Mouse (Mus musculus): Measurements from ENCODE around the gene Smad5.

The Smad5 gene

DNA sequence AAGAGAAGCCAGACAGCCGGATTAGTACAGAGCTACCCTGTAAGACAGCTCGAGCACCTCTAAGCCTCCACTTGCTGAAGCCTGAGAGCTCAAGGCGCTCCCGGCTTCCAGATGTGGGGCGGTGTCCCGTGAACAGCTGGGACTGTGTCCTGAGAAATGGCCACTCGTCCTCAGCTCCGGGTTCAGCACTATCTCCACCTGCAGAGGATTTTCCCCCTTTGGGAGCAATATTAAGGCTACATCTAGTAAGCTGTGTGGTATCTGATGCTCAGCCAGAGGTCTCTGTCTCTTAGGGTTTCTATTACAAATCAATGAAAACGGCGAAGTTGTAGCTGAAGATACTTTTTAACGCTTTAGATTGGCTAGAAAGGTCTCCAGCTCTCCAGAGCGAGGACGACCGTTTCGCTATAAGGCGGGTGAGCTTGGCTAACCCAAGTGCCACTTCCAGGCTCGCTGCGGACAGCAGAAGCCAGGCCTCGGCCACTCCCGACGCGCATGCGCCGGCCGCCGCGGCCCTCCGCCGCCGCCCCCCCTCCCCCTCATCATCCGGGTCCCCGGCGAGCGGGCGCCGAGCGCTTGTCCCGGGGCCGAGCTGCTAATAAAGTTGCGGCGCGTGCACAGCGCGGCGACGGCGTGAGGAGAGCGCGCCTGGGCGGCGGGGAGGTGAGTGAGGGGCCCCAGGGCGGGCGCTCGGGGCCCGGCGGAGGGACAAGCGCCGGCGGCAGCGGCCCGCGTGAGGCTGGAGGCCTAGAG is at the start of gene Smad5:
Gene Smad5 (plus strand): TSS at position 542 of the 753 bp plus-strand sequence.
- peak; percentile 84 to 92 for DNase-seq

DNA sequence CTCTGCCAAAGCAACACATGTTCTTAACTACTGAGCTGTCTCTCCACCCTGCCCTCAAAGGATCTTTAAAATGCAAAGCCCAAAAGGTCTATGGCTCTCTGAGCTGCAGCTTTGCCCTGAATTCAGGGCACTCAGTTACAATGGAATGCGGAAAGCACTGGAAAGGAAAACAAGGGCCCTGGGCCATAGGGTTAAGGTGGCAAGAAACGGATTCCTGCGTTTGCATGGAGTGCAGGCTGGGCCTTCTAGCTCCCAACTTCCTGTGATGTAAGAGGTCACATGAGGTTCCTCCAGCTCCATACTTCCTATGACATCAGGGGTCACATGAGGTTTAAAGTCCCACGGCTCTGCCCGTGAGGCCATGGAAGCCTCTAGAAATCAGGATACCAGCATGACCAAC is 48.6 kb upstream of the Smad5 start:
- peak in 1 of 2 experiments; percentile 20 for DNase-seq

GRCm38 (mm10) chr13:56657946-56658512 is 44.8 kb upstream of the Smad5 start:
- DNase-seq = peak; percentile 74 to 93

DNA sequence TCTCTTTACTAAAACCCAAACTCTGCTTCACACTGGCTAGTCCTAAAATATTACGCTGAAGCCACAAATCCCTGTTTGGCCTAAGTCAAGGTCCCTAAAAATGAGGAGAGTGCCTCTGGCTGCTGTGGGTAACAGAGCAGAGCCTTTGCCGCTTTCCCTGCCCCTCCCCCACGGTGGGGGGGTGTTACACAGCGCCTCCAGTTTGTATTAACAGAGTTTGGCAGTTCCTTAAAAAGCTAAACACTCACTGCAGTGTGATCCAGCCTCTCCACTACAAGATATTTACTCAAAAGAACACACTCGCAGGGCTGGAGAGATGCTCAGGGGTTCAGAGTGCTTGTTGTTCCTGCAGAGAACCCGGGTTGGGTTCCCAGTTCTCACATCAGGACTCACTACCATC is 43.9 kb upstream of the Smad5 start:
- DNase-seq = no peak

DNA sequence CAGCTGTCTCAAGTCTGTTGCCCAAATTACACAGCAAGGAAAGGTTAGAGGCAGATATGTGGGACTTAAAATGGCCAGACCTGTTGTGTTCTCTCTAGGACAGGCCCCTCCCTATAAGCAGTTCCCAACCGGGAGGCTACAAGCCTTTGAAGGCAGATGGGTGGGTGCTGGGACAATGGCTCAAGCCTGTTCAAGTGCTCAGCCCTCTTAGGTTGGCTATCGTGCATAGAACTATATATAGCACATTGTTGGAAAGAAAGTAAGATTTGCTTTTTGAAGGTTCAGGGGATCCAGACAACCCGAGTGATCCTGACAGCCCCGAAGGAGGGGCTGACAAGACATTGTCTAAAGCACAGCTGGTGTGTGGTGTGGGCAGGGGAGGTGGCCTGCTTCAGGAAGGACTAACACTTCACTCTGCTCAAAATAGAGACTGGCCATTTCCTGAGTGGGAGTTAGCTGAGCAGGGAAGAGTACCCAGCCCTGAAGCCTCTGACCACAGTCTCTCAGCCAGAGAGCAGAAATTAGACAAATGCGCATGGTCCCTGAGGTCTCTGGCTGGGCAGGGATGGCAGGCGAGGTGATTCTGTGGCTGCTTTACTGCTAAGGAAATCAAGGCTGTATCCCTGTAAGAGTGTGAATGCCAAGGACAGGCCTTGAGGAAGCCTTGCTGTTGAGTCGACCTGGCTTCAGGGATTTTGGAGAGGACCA is 40.7 kb upstream of the Smad5 start:
- DNase-seq = peak in 1 of 2 experiments; percentile 35

- DNase-seq = peak in 1 of 2 experiments; percentile 10
Observed at GRCm38 (mm10) chr13:56664256-56665170, 38.3 kb upstream of the Smad5 start.

GRCm38 (mm10) chr13:56671206-56671605 is 31.6 kb upstream of the Smad5 start:
- no peak for DNase-seq

- DNase-seq = no peak
Observed at GRCm38 (mm10) chr13:56677731-56678130, 25.1 kb upstream of the Smad5 start.

- peak; percentile 63 to 71 for DNase-seq
Observed at GRCm38 (mm10) chr13:56678188-56678787, 24.5 kb upstream of the Smad5 start.

GRCm38 (mm10) chr13:56678826-56679504 is 23.8 kb upstream of the Smad5 start:
- DNase-seq = no peak

DNA sequence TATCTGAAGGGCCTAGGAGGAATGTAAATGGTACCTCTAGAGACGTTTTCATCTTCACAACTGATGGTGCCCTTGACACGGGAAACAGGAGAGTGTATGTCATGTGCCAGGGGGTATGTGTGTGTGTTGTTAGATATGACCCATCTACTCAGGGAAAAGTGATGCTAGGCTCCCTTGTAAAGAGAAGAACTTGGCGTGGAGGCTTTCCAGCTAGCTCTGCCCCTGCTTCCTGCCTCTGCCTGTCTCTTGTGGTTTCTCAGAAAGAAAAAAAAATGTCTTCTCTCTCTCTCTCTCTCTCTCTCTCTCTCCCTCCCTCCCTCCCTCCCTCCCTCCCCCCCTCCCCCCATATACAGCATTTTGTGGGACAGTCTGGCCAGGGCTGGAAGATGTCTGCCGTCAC is 20.9 kb upstream of the Smad5 start:
- DNase-seq = no peak

- peak in 1 of 2 experiments; percentile 29 for DNase-seq
Observed at GRCm38 (mm10) chr13:56682326-56682725, 20.5 kb upstream of the Smad5 start.

GRCm38 (mm10) chr13:56683306-56683705 is 19.5 kb upstream of the Smad5 start:
- DNase-seq = no peak

DNA sequence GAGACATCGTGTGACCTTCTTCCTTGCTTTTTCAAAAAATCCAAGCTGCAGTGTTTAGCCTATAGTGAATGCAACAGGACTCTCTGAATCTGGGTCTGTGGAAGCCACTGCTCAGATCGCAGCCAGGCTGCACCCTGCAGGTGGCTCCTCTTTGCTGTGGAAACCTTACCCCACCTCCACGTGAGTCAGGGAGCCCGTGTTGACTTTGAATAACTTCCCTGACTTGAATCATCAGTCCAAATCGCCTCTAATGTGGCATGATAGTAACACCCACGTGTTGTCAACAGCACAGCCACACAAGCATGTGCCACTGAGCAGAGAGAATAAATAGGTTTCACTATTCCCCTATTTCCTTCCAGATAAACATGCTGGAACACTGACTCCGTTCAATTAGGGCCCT is 10.8 kb upstream of the Smad5 start:
- no peak for DNase-seq

DNA sequence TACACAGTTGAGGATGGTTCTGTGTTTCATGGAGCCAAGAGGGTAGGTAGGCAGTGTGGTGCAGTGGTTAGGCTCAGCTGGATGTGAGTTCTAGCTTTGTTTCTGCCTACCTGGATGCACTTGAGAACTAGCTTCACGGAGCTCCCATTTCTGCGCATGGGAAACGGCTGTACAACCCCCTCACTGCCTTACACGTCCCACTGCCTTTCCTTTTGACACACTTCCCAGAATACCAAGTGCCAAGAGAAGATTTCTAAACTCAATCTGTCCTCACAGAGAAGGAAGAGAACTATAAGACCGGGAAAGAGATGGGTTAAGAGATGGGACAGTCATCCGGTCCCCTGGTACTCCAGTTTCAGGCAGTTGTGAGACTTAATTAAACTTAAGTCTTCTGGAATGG is 10.2 kb upstream of the Smad5 start:
- no peak for DNase-seq

DNA sequence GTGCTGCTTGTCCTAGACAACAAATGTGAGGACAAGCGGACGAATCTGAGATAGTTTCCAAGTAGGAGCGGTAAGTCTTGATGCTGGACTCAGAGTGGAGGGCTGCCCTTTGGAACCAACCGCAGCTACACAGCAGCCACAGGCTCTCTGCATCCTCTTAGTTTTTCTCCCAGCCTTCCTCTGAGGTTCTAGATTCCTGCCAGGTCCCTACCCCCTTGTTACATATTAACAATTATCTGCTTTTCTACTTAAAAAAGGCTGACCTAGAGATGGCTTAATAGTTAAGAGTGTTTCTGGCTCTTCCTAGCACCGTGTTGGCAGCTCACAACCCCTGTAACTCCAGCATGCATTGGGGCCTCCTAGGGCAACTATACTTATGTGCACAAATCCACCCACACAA is 7.1 kb upstream of the Smad5 start:
- peak; percentile 47 to 70 for DNase-seq

- no peak for DNase-seq
Observed at GRCm38 (mm10) chr13:56696699-56697098, 6.1 kb upstream of the Smad5 start.

DNA sequence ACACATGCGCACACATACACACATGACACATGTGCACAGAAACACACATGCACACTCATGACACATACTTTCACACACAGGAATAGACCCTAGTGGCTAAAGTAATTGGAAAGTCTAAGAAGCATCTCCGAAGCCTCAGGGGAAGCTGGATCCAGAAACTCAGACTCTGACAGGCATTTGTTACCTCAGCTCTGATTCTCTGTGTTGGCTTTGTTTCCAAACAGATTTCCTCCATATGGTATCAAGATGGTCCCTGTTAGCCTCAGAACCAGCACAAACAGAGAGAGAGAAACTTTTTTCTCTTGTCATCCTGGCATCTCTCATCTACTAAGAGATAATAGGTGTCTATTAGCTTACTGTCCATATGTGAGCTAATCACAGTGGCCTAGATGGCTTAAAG is 5.6 kb upstream of the Smad5 start:
- DNase-seq = no peak

DNA sequence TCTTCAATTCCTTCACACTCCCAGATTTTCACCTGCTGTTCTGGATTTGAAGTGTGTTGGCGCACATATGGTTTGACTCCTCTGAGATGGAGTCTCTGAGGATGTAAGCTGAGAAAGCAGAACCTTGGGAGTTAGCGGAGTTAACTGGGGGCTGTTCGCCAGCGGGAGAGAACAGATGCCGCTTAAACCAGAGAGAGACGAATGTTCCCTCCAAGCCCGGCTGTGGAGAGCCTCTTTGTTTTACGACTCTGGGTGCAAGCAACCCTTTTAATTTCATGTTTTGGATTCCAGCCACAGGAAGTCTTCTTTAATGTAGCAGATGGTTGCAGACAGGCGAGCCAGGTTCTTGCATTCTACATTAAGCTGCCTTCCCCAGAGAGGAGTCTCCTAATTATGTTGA is 4.4 kb upstream of the Smad5 start:
- peak in 1 of 2 experiments; percentile 13 for DNase-seq

DNA sequence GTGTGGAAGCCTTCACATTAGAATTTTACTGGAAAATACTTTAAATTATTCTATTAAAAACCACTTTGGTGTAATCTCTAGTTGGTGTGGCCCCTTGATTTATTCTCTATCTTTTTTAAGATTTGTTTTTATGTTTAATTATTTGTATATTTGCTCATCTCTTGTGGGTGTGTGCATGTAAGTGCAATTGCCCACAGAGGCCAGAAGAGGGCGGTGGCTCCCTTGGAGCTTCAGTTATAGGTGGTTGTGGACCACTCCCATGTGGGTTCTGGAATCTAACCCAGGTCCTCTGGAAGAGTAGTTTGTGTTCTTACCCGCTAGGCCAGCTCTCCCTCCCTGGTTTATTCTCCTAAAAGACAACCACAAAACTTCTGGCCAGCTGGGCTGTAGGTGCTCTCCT is 3.4 kb upstream of the Smad5 start:
- DNase-seq = peak in 1 of 2 experiments; percentile 21

DNA sequence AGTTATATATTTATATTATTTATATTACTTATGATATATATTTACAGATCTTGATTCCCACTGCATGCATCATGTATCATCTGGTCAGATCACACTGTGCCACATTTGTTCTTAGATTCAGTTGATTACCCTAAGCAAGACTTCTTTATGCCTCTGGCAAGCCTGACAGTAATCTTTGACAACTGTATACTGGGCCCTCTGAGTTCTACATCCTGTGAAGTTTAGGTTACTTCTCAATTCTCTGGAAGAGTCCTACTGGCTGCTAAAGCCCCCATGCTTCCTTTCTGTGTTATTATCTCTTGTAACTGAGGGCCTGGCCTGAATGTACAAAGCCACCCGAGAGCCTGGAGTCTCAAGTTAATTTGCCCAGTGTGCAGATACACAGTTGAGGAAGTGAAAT is 1.8 kb upstream of the Smad5 start:
- no peak for DNase-seq

DNA sequence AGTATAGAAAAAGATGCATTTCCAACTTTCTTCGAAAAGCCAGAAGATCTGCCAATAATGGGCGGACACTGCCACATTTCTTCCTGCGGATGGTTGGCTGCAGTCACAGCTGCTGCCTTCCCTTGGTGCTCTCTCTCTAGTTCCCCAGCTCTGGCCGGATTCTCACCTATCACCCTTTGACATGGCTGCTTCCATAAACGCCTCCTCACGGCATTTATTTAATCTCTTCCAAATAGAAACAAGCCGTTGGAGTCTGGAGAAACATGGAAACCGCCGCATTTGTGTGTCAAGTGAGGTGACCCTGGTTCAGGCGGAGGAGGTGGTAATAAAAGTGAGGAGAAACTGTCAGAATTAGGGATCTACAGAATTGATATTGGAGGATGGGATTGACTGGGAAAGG is 886 bp upstream of the Smad5 start:
- DNase-seq = no peak
